Mouse (Mus musculus) MEL-GATA-1-ER (cell line): ENCODE measurements around the gene Orm3.
"Not testable (repeated sequence)": the region's sequence is repeated elsewhere in the genome, so short reads cannot be mapped to it uniquely, and the experiment has no call there.

Experiments
- DNase-seq: peaks from one replicate; pipeline ENCODE4 v3.0.0-alpha.2; 2012; ENCODE audit warnings: low read depth; ENCODE audit errors: extremely low read depth

Gene Orm3

DNA sequence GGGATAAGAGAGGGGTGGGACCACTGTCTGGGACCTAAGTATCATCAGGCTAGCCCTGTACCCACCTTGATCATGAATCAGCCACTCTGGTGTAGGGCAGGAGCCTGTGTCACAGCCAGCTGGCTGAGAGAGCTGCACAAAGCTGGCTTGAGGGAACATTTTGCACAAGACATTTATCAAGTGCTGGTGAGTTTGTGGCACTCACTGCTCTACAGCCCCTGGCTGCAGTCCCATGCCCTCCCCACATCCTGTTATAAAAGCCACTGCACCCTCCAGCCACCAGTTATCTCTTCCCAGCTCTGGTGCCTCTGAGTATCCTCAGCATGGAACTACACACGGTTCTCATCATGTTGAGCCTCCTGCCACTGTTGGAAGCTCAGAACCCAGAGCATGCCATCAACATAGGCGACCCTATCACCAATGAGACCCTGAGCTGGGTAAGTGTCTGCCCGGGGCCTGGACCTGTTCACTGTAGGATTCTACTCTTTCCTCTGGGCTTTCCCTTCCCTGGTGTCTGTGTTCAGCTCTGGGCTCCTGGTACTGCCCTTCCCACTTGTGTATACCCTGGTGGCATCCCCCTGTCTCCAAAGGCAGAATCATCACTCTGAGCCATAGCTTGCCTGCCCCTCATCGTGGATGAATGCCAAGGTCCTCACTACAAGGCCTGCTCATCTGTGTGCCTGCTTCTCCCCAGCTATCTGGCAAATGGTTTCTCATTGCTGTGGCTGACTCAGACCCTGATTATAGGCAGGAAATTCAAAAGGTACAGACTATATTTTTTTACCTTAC lies at the start of gene Orm3:
Gene Orm3 (plus strand): TSS at position 286 of the 789 bp plus-strand sequence.
- DNase-seq: no peak

DNA sequence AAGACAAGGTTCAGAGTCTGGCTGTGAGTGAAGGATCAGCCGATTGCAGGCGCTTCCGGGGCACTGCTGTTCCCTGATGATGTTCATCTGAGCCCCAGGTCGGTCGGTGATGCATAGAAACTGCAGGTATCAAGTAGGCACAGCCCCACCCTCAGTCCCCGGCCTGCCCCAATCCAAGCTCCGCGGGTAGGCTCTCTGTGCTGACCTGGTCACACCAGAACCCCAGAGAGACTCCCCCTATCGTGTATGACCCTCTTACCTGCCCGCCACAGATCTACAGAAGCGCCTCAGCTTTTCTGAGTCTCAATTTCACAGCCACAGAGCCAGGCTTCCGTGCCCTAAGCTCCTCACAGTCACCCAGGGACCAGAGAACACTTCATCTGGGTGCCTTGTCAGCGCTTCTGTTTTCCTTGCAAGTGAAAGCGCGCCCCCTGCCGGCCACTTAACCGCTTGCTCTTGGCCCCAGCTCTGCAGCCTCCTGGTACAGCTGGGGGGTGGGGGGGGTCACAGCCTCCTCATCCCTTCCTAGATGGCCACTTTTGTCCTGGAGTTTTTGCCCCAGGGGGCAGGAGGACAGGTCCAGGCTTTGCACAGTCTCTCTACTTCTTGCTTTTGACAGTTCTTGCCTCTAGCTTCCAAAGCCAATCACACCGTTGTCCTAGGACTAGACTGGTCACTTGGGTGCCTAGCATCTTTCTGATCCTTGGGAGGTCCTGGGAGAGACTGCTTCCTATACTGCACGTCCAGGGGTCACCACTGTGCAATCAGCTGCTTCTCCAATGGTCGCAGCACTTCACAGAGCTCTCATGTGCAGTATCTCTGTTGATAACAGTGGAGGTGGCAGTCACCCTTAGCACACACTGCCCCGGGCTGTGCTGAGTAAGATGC lies 48.5 kb upstream of the Orm3 start:
- DNase-seq: no peak

- no peak for DNase-seq
Observed at GRCm38 (mm10) chr4:63308316-63308715, 47.6 kb upstream of the Orm3 start.

DNA sequence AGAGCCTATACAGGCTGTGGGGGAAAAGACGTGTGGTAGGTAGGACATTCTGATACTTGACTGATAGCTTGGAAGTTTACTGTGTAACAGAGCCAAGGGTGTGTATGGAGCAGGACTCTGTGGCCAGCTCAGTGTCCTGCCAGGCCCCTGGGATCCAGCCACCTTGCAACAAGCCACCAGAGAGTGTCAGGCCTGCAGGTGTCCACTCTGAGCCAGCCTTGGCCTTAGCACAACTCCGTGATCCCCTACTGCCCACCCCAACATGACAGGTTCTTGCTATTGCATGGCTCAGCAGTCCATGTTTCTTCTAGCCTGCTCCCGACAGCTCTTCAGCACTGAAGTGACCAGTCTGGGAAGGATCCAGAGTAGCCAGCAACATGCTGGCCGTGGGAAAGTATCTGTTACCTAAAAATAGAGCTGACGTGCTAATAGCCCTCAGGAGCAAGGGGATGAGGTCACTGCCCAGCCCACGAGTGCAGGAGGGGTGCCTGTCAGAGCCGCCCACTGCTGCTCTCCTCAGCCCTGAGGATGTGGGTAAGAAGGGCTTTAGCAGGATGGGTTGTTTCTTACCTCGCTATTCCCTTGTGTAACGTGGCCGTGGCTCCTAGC lies 45.6 kb upstream of the Orm3 start:
- DNase-seq: no peak

DNA sequence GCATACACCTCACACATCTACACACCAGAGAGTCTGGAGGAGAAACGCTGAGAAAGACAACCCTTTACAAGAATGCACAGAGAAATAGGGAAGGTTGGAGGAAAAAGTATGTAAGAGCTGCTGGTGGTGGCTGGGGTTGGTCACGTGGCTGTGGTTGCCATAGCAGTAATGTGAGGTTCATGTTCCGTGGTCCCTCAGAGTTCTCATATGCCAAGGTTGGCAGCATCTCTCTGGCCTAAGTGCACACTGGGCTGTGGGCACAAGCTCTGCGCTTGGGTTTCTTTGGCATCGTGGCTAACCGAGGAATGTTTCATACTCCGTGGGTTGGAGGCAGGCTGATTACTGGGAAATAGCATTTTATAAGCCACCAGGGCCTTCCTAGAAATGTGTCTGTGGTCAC lies 44.5 kb upstream of the Orm3 start:
- no peak for DNase-seq

GRCm38 (mm10) chr4:63314063-63314462 lies 41.9 kb upstream of the Orm3 start:
- DNase-seq: no peak

DNA sequence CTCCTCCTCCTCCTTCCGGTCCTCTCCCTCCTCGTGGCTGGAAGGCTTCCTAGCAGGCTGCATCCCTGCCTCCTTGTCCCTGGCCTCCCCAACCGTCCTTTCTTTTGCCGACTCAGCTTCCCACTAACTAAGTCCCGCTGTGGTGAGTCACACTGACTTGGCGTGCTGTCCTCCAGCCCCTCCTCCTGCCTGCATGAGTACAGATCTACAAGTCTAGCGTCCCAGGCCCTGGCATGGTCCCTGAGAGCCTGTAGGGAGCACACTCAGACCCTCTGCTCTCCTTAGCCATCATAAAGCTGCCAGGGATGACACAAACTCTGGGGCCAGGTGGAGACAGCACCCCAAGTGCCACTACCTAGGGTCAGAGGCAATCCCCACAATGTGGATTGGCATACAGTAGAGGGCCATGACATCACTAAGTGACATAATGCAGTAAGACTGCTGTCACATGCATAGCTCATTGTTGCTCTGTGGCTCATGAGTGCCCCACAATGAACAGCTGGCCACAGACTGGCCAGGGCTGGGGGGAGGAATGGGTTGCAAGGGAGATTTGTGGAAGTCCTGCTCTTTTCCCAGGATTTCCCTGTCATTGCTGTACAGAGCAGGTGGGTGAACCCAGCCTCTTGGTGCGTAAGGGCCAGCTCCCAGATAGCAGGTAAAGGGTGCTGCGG lies 39.8 kb upstream of the Orm3 start:
- DNase-seq: no peak

- not testable (repeated sequence) for DNase-seq
Observed at GRCm38 (mm10) chr4:63319566-63319965, 36.4 kb upstream of the Orm3 start.

- DNase-seq: no peak
Observed at GRCm38 (mm10) chr4:63323275-63323815, 32.6 kb upstream of the Orm3 start.

DNA sequence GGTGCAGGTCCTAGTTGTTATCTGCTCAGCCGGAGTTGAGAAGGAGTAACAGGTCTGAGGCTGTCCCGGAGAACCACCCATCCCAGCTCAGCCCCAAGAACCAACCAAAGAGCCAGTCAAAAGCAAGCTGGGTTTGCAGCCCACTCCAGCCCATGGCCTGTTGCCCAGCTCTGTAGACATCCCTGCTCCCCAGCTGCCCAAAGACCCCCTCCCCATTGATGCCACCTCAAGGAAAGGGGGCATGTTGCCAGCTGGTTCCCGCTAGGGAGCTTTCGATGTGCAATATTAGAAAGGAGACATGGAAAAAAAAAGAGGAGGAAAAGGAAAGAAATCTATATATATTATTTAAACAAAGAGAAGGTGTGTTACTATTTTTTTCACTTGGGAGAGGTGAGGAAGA lies 22.6 kb upstream of the Orm3 start:
- DNase-seq: no peak

- no peak for DNase-seq
Observed at GRCm38 (mm10) chr4:63338414-63339076, 17.4 kb upstream of the Orm3 start.

- no peak for DNase-seq
Observed at GRCm38 (mm10) chr4:63342491-63342890, 13.5 kb upstream of the Orm3 start.

- no peak for DNase-seq
Observed at GRCm38 (mm10) chr4:63343608-63344007, 12.4 kb upstream of the Orm3 start.

- DNase-seq: no peak
Observed at GRCm38 (mm10) chr4:63344295-63344694, 11.7 kb upstream of the Orm3 start, which contains the start of gene Orm1. Gene Orm1, plus strand, starts transcription at chr4:63344560.

DNA sequence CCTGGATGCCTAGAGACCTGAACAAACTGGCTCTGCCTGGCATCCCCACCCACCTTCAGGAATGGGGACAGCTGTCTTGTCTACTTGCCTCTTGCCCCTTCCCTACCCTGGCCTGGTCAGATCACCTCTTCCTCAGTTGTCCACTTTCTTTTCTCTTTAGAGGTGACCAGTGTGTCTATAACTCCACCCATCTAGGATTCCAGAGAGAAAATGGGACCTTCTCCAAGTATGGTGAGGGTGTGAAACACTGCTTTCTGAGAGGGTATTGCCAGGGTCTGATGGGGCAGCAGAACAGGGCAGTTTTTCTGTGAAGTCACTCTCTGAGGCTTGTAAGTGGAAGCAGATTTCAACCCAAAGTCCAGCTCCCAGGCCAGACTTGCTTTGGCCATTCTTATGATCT lies 10.7 kb upstream of the Orm3 start:
- no peak for DNase-seq

- DNase-seq: no peak
Observed at GRCm38 (mm10) chr4:63346659-63347058, 9.3 kb upstream of the Orm3 start.

- DNase-seq: no peak
Observed at GRCm38 (mm10) chr4:63348524-63348923, 7.4 kb upstream of the Orm3 start.

- no peak for DNase-seq
Observed at GRCm38 (mm10) chr4:63356981-63357570, 1.1 kb downstream of the Orm3 start.

- DNase-seq: no peak
Observed at GRCm38 (mm10) chr4:63359861-63360260, 3.9 kb downstream of the Orm3 start.

- DNase-seq: no peak
Observed at GRCm38 (mm10) chr4:63362150-63362549, 6.2 kb downstream of the Orm3 start, which contains the start of gene Orm2. Gene Orm2, plus strand, starts transcription at chr4:63362449.
